Mouse (Mus musculus) frontal cortex, adult 2 months (tissue): ENCODE data around the gene Rhoj. TPM values are rescaled to one million over a fixed set of nuclear protein-coding genes. Genes with fewer than 3 reads are reported as not detected.
"Not testable (repeated sequence)": the region's sequence is repeated elsewhere in the genome, so short reads cannot be mapped to it uniquely, and the experiment has no call there.

Experiments
- DNase-seq, 2 experiments: peaks; one replicate each; pipeline ENCODE4 v3.0.0; 2022; ENCODE audit warnings: low spot score in 1 of 2; ENCODE audit errors: extremely low spot score in 1 of 2
- polyA plus RNA-seq: library from polyadenylated mRNA; depleted of rRNA; stranded (reverse); fragments of >200 nt; gene quantifications from 2 replicates; pipeline ENCODE4 v1.2.3, GENCODE M21; 2012

The Rhoj gene
- polyA plus RNA-seq, 1 experiment: 5.6 TPM

GRCm38 (mm10) chr12:75389308-75390135 is 81.4 kb downstream of the Rhoj start:
- peak; percentile 23 to 79 for DNase-seq

GRCm38 (mm10) chr12:75391526-75391925 is 83.4 kb downstream of the Rhoj start:
- no peak for DNase-seq

- no peak for DNase-seq
Measured at GRCm38 (mm10) chr12:75394011-75394773, 86.1 kb downstream of the Rhoj start.

- DNase-seq: no peak
Measured at GRCm38 (mm10) chr12:75396616-75397015, 88.5 kb downstream of the Rhoj start.

- no peak for DNase-seq
Measured at GRCm38 (mm10) chr12:75397077-75397476, 89.0 kb downstream of the Rhoj start.

GRCm38 (mm10) chr12:75412964-75413363 is 104.8 kb downstream of the Rhoj start:
- DNase-seq: no peak

- DNase-seq: no peak
Measured at GRCm38 (mm10) chr12:75414991-75415390, 106.9 kb downstream of the Rhoj start.

- DNase-seq: no peak
Measured at GRCm38 (mm10) chr12:75416681-75417080, 108.6 kb downstream of the Rhoj start, which contains the start of gene Gphb5. TSS of gene Gphb5 (minus strand) at chr12:75416781.

- DNase-seq: peak in 1 of 2 experiments; percentile 50
Measured at GRCm38 (mm10) chr12:75424359-75424758, 116.2 kb downstream of the Rhoj start.

- no peak for DNase-seq
Measured at GRCm38 (mm10) chr12:75424817-75425216, 116.7 kb downstream of the Rhoj start.

- no peak for DNase-seq
Measured at GRCm38 (mm10) chr12:75425882-75426281, 117.8 kb downstream of the Rhoj start.

- DNase-seq: no peak
Measured at GRCm38 (mm10) chr12:75428719-75429118, 120.6 kb downstream of the Rhoj start.

GRCm38 (mm10) chr12:75429685-75430396 is 121.7 kb downstream of the Rhoj start:
- DNase-seq: no peak

- not testable (repeated sequence) for DNase-seq
Measured at GRCm38 (mm10) chr12:75432400-75432799, 124.3 kb downstream of the Rhoj start.

- no peak for DNase-seq
Measured at GRCm38 (mm10) chr12:75446245-75446644, 138.1 kb downstream of the Rhoj start.

- DNase-seq: no peak
Measured at GRCm38 (mm10) chr12:75448921-75449320, 140.8 kb downstream of the Rhoj start.

- DNase-seq: no peak
Measured at GRCm38 (mm10) chr12:75449475-75449966, 141.4 kb downstream of the Rhoj start.

- DNase-seq: no peak
Measured at GRCm38 (mm10) chr12:75450011-75450410, 141.9 kb downstream of the Rhoj start.

GRCm38 (mm10) chr12:75450592-75450991 is 142.5 kb downstream of the Rhoj start:
- DNase-seq: no peak
